Mouse (Mus musculus): Measurements from ENCODE around the gene Secisbp2l. TPM values are rescaled to one million over a fixed set of nuclear protein-coding genes. Genes with fewer than 3 reads are reported as not detected.

The Secisbp2l gene
- total RNA-seq, 2 experiments from 2014 or later, result 114 to 121 TPM

GRCm38 (mm10) chr2:125723086-125723407 lies 59.6 kb downstream of the Secisbp2l start:
- no peak for DNase-seq (ENCODE audit: low spot score in 2 of 2)

GRCm38 (mm10) chr2:125716599-125716998 lies 66.1 kb downstream of the Secisbp2l start:
- DNase-seq (ENCODE audit: low spot score in 2 of 2), result no peak

- DNase-seq (ENCODE audit: low spot score in 2 of 2), result no peak
Observed at GRCm38 (mm10) chr2:125706510-125706921, 76.2 kb downstream of the Secisbp2l start.

- no peak for DNase-seq (ENCODE audit: low spot score in 2 of 2)
Observed at GRCm38 (mm10) chr2:125704907-125705631, 77.6 kb downstream of the Secisbp2l start.

GRCm38 (mm10) chr2:125702851-125703250 lies 79.8 kb downstream of the Secisbp2l start:
- DNase-seq (ENCODE audit: low spot score in 2 of 2), result no peak

GRCm38 (mm10) chr2:125701606-125702005 lies 81.1 kb downstream of the Secisbp2l start:
- DNase-seq (ENCODE audit: low spot score in 2 of 2), result no peak

GRCm38 (mm10) chr2:125696219-125696618 lies 86.5 kb downstream of the Secisbp2l start:
- no peak for DNase-seq (ENCODE audit: low spot score in 2 of 2)

- no peak for DNase-seq (ENCODE audit: low spot score in 2 of 2)
Observed at GRCm38 (mm10) chr2:125694798-125695197, 87.9 kb downstream of the Secisbp2l start.

GRCm38 (mm10) chr2:125692010-125692409 lies 90.7 kb downstream of the Secisbp2l start:
- no peak for DNase-seq (ENCODE audit: low spot score in 2 of 2)

Other genes with a start within 250 kb of the Secisbp2l start
- gene Cep152, start 157.8 kb downstream of the Secisbp2l start, total RNA-seq (2021), result 1 to 10 TPM; 2.9 to 3.0 TPM
- 100 to 1,000 TPM; 323 to 341 TPM for gene Eid1, start 109.8 kb downstream of the Secisbp2l start, total RNA-seq (2021)
- gene Shc4, start 58.7 kb downstream of the Secisbp2l start, total RNA-seq (2021), result 1 to 10 TPM; 5.8 to 7.3 TPM
- gene Galk2, start 76.2 kb upstream of the Secisbp2l start, total RNA-seq (2021), result 10 to 100 TPM; 26.4 to 27.1 TPM
- gene Cops2, start 76.3 kb upstream of the Secisbp2l start, total RNA-seq (2021), result 100 to 1,000 TPM; 110 to 116 TPM

Data from layer of hippocampus, postnatal 14 days (tissue).